Mouse (Mus musculus): ENCODE results near the gene Gm21650. TPM values are rescaled to one million over a fixed set of nuclear protein-coding genes. Genes with fewer than 3 reads are reported as not detected.
"Not testable (repeated sequence)": the region's sequence is repeated elsewhere in the genome, so short reads cannot be mapped to it uniquely, and the experiment has no call there.

Gene Gm21650
- not detected in 2 replicates for polyA plus RNA-seq (2014; fragmentation: Nextera tagmentation; extraction: Ambion mirVana)

DNA sequence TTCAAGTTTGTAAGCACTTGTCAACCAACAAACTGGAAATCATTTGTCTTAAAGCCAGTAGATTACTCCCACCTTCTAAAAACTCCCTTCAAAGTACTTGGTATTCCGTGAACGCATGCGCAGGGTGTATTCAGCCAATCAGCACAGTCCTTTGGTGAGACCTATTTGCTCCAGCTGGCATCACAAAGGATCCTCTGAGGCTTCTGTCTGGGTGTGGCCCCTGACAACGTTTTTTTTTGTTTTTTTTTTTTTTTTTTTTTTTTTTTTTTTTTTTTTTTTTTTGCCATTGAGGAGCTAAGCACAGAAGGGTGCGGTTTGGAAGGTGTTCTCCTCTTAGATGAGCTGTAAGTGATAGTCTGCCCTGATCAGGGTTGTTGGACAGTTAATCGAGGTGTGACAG is at the start of gene Gm21650:
Gene Gm21650, plus strand, starts transcription at position 301 of the 400 bp plus-strand sequence.
- not testable (repeated sequence) for H3K9me3 ChIP-seq (ENCODE audit: control insufficient read depth, low read length); DNase-seq (ENCODE audit: low spot score); H3K27ac ChIP-seq (ENCODE audit: low read depth, low read length); H3K4me3 ChIP-seq (ENCODE audit: low read depth, low read length); H3K36me3 ChIP-seq (ENCODE audit: control insufficient read depth, insufficient read depth, low read length); H3K4me2 ChIP-seq (ENCODE audit: low read depth); H3K27me3 ChIP-seq (ENCODE audit: control insufficient read depth, insufficient read depth, low read length); H3K4me1 ChIP-seq (ENCODE audit: control insufficient read depth, insufficient read depth, low read length); H3K9ac ChIP-seq (ENCODE audit: low read length); ATAC-seq (ENCODE audit: insufficient read depth, low FRiP score, low TSS enrichment)
- no CpG with 5 or more reads among the region's 6 CpGs for WGBS
